Mouse (Mus musculus): ENCODE measurements at regions not wholly inside any gene's neighbourhood (a gene's known extent, or its start where the extent isn't known, plus 50 kb on each side); places are given as distances from the start of the nearest gene placed in this dataset.

DNA sequence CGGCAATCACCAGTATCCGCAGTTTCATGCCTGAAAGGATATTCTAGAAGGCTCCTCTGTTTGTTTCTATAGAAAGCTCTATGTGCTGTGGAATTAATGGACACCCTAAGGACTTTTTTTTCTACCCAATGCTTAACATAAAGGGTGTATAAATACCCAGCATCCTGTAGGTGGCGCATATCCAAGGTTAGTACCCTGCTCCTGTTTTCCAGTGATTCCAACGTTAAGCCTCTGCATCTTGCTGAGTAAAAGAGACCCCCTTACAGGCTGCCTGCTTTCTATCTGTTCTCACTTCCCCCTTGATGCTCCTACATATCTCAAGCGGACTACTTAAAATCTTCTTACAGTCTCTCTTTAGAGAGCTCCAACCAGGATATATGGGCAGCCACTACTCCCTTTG, 221.5 kb upstream of the Cntnap4 start:
- DNase-seq (ENCODE audit: low read depth, low spot score), result no peak
- no peak for TF ChIP-seq CHD2 (IDR thresholded peaks at IDR 0.05; ENCODE audit: low read length)
- no peak for TF ChIP-seq ELF1 (IDR thresholded peaks at IDR 0.05; ENCODE audit: low read depth, low read length)
- TF ChIP-seq GABPA (IDR thresholded peaks at IDR 0.05; ENCODE audit: low read depth, low read length), result no peak
- no peak for TF ChIP-seq UBTF (IDR thresholded peaks at IDR 0.05; ENCODE audit: borderline replicate concordance, insufficient read depth, low read depth, low read length)
- no peak for TF ChIP-seq POLR2AphosphoS5 (IDR thresholded peaks at IDR 0.05; ENCODE audit: borderline replicate concordance, low read depth, low read length)
- TF ChIP-seq RCOR1 (IDR thresholded peaks at IDR 0.05; ENCODE audit: low read depth, low read length), result no peak
- TF ChIP-seq POLR2AphosphoS2 (IDR thresholded peaks at IDR 0.05; ENCODE audit: low read length), result no peak
- TF ChIP-seq ZKSCAN1 (IDR thresholded peaks at IDR 0.05; ENCODE audit: low read depth, low read length), result no peak
- no peak for TF ChIP-seq TAL1 (IDR thresholded peaks at IDR 0.05; ENCODE audit: low read length)
- no peak for TF ChIP-seq MYB (IDR thresholded peaks at IDR 0.05; ENCODE audit: low read depth, low read length)
- TF ChIP-seq ZNF384 (IDR thresholded peaks at IDR 0.05; ENCODE audit: low read depth, low read length), result no peak
- no peak for TF ChIP-seq MYC (IDR thresholded peaks at IDR 0.05; ENCODE audit: low read depth, low read length)
- TF ChIP-seq TCF12 (IDR thresholded peaks at IDR 0.05; ENCODE audit: low read depth, low read length), result no peak
- TF ChIP-seq NRF1 (IDR thresholded peaks at IDR 0.05; ENCODE audit: insufficient read depth, low read depth, low read length, poor library complexity, severe bottlenecking), result no peak
- no peak for TF ChIP-seq MAZ (IDR thresholded peaks at IDR 0.05; ENCODE audit: low read depth, low read length)
- no peak for TF ChIP-seq TBP (IDR thresholded peaks at IDR 0.05; ENCODE audit: low read depth, low read length)
- TF ChIP-seq JUND (IDR thresholded peaks at IDR 0.05; ENCODE audit: low read depth, low read length), result no peak
- Histone ChIP-seq H3K36me3 (ENCODE audit: control insufficient read depth in 1 of 2, insufficient read depth in 2 of 2, low read length in 2 of 2) (no peaks in the 10 kb centered on the region), H3K4me1 (ENCODE audit: control insufficient read depth in 1 of 2, insufficient read depth in 2 of 2, low read length in 2 of 2) (no peaks in the 10 kb centered on the region), H3K4me3 (ENCODE audit: control insufficient read depth in 1 of 2, insufficient read depth in 1 of 2, low read depth in 2 of 2, low read length in 2 of 2) (no peak overlapping the region), H3K79me2 (ENCODE audit: control insufficient read depth, insufficient read depth, low read length, poor library complexity) (no peaks in the 10 kb centered on the region), H3K9ac (ENCODE audit: control insufficient read depth, low read depth, low read length, poor library complexity, severe bottlenecking) (no peak overlapping the region), H3K27ac (ENCODE audit: control insufficient read depth, low read depth, low read length) (no peak overlapping the region), H3K27me3 (ENCODE audit: control insufficient read depth in 1 of 2, insufficient read depth in 2 of 2, low read length in 2 of 2) (no peaks in the 10 kb centered on the region), H3K9me3 (replicated peaks; ENCODE audit: insufficient read depth, low read length) (no peaks in the 10 kb centered on the region)

DNA sequence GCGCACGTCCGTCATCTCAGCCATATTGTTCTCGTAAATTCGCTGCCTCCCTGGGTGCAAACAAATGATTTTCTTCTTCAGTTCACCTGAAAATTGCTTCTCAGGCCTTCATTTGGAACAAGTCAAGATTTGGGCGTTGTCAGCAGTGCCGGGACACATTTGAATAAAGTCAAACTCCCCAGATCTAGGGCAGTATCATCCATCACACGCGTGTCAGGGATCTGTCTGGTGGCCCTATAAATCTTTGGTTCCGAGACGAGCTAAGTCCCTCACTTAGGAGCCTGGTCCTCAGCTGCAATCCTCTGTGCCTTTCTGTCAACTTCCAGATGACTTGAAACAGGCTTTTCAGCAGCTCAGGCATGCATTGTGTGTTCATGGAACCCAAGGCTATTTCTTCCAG, 236.7 kb upstream of the Cntnap4 start:
- no peaks in the 10 kb centered on the region for H3K27me3 ChIP-seq (ENCODE audit: control insufficient read depth in 1 of 2, insufficient read depth in 2 of 2, low read length in 2 of 2)

More for the DNA sequence above, 236.7 kb upstream of the Cntnap4 start:
- TF ChIP-seq JUND (IDR thresholded peaks at IDR 0.05; ENCODE audit: low read depth, low read length) (no peak), RCOR1 (IDR thresholded peaks at IDR 0.05; ENCODE audit: low read depth, low read length) (no peak), MAFK (IDR thresholded peaks at IDR 0.05; ENCODE audit: borderline replicate concordance, low read depth, low read length) (no peak), MEF2A (IDR thresholded peaks at IDR 0.05; ENCODE audit: extremely low read depth, insufficient replicate concordance, low read depth, low read length, poor library complexity, severe bottlenecking) (no peak), KAT2A (conservative IDR thresholded peaks at IDR 0.05; ENCODE audit: low read depth, low read length) (no peak), ELF1 (IDR thresholded peaks at IDR 0.05; ENCODE audit: low read depth, low read length) (no peak), MYB (IDR thresholded peaks at IDR 0.05; ENCODE audit: low read depth, low read length) (no peak), SMC3 (IDR thresholded peaks at IDR 0.05; ENCODE audit: low read depth, low read length) (no peak), USF1 (IDR thresholded peaks at IDR 0.05; ENCODE audit: low read depth, low read length) (no peak), ZC3H11A (IDR thresholded peaks at IDR 0.05; ENCODE audit: low read depth, low read length) (no peak), NRF1 (IDR thresholded peaks at IDR 0.05; ENCODE audit: insufficient read depth, low read depth, low read length, poor library complexity, severe bottlenecking) (no peak), UBTF (IDR thresholded peaks at IDR 0.05; ENCODE audit: borderline replicate concordance, insufficient read depth, low read depth, low read length) (no peak), HCFC1 (IDR thresholded peaks at IDR 0.05; ENCODE audit: low read depth, low read length) (no peak), TCF12 (IDR thresholded peaks at IDR 0.05; ENCODE audit: low read depth, low read length) (no peak)
- Histone ChIP-seq H3K4me1 (ENCODE audit: control insufficient read depth in 1 of 2, insufficient read depth in 2 of 2, low read length in 2 of 2) (no peaks in the 10 kb centered on the region), H3K4me3 (ENCODE audit: control insufficient read depth in 1 of 2, insufficient read depth in 1 of 2, low read depth in 2 of 2, low read length in 2 of 2) (no peak overlapping the region), H3K36me3 (ENCODE audit: control insufficient read depth in 1 of 2, insufficient read depth in 2 of 2, low read length in 2 of 2) (no peaks in the 10 kb centered on the region), H3K27ac (ENCODE audit: control insufficient read depth, low read depth, low read length) (no peak overlapping the region), H3K9ac (ENCODE audit: control insufficient read depth, low read depth, low read length, poor library complexity, severe bottlenecking) (no peak overlapping the region), H3K9me3 (replicated peaks; ENCODE audit: insufficient read depth, low read length) (no peaks in the 10 kb centered on the region), H3K79me2 (ENCODE audit: control insufficient read depth, insufficient read depth, low read length, poor library complexity) (no peaks in the 10 kb centered on the region)
- no peak for DNase-seq (ENCODE audit: low read depth, low spot score)
